Mouse (Mus musculus) testis, postnatal 14 days (tissue): Measurements from ENCODE around the gene Ppm1m.

ENCODE experiments used
- DNase-seq: peaks from one replicate; pipeline ENCODE4 v3.0.0; 2021; ENCODE audit warnings: low spot score

Gene Ppm1m

DNA sequence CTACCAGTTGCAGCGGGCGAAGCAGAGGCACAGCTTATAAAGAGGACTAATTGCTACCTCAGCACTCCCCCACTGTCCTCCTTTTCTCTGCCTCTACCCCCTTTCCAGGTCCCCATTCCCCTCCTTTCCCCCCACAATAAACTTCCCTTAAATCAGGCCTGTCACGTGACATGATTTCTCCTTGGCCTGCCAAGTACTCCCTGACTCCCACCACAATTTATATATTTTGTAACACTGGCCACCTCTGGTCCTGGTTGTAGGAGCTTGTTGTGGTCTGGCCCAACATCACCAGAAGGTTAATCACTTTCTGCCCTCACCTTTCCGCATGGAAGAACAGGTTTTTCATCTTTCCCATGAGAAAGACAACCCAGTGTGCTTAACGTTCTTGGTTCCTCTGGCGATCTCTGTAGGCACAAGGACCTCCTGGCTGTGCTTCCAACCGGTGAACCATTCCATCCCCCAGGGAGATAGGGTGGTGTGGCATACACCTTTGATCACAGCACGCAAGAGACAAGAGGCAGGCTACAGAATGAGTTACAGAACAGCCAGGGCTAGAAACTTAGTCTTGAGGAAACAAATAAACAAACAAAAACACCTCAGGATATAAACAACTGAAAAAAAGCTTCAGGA lies 21.5 kb upstream of the Ppm1m start:
- no peak for DNase-seq

DNA sequence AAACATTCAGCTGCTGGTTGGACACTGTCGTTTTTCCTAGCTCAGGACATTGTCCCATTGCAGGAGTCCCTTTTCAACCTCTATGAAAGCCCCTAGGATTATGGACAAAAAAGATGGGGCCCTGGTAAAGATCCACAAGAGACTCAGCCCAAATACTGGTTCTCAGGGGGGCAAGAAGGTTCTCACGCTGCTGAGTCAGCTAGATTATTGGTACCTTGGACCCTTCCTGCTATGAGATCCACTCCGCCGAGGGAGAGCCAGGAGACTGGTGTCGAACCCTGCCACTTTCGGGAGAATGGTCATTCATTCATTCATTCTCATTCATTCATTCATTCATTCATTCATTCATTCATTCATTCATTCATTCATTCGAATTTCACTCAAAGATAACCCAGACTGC lies 17.4 kb upstream of the Ppm1m start:
- DNase-seq, result no peak

DNA sequence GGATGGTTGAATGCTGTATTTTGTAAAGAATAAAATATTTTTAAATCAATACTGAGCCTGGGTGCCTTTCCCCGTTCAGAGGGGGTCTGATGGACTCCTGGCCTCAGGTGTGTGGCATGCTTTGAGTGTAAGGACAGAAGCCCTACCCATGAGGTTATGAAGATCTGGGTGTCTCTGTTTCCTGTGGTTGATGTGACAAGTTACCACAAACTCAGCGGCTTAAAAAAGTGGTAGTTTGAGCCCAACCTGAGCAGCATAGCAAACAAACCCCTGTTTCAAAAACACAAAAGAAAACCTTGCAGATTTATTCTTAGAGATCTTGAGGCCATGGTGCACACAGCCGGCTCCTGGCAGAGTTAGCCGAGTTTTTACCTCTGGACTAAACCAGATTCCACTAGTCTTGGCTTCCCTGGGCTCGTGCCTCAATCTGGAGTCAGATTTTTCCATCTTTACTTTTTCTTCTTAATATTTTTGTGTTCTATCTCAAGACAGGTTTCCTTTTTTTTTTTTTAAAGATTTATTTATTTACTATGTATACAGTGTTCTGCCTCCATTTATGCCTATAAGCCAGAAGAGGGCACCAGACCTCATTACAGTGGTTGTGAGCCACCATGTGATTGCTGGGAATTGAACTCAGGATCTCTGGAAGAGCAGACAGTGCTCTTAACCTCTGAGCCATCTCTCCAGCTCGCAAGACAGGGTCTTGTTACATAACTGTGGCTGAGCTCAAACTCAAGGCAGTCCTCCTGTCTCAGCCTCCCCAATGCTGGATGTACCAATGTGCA lies 16.0 kb upstream of the Ppm1m start:
- DNase-seq, result no peak

GRCm38 (mm10) chr9:106212594-106212981 lies 13.0 kb upstream of the Ppm1m start:
- DNase-seq, result no peak

DNA sequence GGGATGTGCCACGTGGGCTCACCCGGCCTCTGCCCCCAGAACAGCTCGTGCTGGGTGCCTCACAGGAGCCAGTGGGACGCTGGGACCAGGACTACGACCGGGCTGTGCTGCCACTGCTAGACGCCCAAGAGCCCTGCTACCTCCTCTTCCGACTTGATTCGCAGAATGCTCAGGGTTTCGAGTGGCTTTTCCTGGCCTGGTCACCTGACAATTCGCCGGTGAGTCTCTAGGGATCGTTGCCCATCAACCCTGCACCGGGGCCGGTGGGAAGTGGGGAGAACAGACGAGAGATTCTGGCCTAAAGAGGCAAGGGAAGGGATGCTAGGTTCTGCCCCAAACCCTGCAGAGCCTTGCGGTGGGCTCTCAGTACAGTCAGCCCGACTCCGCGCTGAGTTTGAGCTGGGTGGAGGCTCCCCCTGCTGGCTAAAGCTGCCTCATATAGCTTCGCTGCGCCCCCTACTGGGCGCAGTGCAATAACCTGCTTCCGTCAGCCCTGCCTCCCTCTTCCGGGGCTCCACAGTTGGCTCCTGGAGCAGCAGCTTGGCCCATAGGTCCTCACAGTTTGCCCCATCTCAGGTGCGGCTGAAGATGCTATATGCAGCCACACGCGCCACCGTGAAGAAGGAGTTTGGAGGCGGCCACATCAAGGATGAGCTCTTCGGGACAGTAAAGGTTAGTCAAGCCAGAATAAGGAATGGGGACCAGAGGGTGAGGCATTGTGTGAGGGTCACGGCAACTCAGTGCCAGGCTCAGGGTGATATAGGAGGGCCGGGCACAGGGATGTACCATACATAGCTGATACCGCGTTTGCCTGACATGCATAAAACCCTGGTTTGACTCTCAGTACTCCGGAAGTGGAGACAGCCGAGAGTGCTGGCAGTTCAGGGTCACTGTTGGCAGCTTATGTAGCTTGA lies 12.4 kb upstream of the Ppm1m start:
- DNase-seq, result peak; percentile 85

DNA sequence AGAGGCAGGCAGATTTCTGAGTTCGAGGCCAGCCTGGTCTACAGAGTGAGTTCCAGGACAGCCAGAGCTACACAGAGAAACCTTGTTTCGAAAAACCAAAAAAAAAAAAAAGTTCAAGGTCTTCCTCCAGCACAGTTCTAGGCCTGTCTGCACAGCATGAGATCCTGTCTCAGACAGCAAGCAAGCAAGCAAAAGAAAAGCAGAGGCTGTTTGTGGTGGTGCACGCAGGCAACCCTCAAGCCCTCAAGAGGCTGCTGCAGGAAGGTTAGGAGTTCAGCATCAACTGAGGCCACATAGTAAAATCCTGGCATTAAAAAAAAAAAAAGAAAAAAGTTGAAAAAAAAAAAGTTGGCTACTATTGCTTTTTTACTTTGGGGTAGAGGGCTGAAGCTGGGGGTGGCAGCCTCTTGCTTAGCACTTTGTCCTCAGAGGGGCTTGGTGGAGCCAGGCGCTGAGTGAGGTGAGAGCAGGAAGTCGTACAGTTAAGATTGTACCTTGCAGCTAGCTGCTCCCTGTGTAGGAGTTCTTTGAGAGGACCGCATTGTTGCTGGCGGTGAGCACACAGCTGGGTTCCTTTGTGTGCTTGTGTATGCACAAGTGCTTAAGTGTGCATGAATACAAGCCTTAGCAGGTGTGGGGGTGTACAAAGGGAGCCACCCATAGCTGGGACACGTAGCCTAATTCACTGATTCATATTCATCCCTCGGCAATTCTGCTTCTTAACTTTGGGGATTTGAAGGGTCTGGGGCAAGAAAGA lies 11.5 kb upstream of the Ppm1m start:
- DNase-seq, result no peak

DNA sequence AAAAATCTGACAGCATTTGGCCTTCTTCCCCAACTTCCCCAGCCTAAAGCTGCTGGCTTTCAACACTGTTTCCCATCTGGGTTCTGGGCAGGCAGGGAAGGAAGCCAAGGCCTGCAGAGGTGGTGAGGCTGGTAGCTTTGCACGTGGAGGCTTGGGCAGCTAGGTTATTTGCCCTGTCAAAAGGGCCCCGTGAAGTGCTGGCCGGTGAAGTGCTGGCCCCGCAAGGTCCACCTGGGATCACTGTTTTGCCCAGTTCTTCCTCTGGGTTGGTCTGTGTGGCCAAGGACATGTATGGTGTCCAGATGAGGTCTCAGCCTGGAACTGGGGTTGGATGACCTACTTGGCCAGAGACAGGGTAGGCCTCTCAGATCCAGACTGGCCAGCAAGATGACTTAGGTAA lies 10.4 kb upstream of the Ppm1m start:
- no peak for DNase-seq

DNA sequence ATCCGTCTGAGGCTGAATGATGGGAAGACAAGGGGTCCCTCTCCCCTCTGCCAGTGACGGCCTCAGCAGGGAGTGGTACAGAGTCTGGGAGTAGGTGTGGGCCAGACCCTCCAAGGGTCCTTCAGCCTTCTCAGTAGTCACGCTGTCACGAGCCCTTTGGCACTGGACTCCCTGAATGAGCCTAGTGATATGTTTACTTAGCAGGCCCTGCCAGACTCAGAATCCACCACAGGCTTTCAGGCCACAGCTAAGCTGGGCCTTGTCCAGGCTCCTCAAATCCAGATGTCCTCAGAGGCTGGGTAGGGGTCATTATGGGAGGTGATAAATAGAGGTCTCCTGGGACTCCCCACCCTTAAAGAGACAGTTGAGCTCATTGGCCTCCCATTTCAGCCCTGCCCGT lies 8.6 kb upstream of the Ppm1m start:
- no peak for DNase-seq

GRCm38 (mm10) chr9:106206515-106206914 lies 7.0 kb upstream of the Ppm1m start:
- DNase-seq, result no peak

DNA sequence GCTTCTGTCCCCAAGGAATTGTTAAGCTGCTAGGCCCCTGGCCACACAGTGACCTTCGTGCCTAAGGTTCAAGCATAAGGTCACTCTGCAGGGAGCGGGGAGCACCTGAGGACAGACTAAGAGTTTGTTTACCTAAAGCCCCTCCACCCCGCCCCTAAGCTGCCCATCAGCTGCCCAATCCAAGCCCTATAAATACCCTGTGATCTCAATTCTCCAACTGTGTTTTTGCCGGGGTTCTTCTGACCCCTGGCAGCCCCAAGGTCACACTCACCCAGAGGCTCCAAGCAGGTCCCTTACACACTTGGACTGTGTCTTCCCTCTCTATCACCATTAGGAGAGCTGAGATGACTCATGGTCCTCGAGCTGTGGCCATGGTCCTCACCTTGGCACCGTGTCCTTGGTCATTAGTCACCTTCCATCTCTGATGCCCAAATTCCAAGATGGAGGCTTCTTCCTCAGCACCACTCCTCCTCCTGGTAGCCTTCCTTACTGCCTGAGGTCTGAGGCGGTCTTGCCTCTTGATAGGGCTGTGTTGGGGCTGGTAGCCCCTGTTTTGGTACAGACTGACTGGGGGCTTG lies 6.3 kb upstream of the Ppm1m start:
- DNase-seq, result no peak

DNA sequence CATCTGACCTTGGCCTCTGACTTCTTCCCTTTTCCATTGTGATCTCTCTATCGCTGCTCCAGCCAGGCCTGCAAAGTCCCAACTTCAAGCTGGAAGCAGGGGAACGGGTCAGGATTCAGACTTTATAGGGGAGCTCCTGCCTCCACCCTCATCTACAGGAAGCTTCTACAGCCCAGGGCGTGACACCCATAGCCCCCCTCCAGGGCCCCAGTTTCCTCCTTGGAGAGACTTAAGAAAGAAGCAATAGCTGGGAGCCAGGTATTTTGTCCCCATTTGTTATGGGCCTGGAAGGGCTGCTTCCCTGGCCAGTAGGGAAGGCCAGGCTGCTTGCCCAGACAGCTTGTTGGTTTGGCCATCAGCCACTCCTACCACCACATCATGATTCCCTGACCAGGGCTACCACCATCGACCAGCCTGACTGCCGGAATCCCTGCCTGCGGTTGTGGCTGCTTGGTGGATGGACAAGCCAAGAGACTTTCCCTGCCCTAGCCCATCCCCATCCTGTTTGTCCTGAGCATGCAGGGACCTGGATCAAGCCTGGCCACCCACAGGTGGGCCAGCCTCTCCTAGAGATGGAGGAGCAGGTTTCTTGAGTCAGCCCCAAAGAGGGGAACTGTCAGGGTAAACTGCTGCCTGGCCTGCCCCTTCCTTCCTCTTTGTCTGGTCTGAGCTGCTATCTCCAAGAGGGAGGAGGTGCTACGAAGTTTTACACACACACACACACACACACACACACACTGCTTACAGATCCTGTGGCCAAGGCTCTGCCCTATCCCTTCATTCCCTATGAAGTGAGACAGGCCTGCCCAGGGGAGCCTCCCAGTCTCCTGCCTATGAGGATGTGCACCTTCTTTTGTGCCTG lies 4.7 kb upstream of the Ppm1m start:
- peak; percentile 4 for DNase-seq

- DNase-seq, result peak; percentile 88
These were observed 3.5 kb upstream of the Ppm1m start, which contains the start of gene Twf2 for GRCm38 (mm10) chr9:106202819-106203636. Gene Twf2 (plus strand): TSS chr9:106203108.

DNA sequence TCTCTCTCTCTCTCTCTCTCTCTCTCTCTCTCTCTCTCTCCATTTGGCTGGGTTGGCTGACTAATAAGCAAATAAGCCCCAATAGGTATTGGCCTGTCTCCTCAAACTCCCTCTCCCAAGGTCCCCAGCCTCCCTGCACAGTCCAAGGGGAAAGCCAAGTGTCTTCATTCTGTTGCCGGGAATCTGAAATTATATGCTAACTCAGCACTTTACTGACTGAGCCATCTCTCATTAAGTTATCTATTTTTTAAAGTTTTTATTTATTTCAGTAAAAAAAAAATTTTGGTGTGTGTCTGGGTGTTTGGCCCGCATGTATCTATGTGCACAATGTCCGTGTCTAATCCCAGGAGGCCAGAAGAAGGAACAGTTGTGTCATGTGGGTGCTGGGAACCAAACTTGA lies 2.3 kb upstream of the Ppm1m start:
- DNase-seq, result no peak

- DNase-seq, result peak; percentile 73
These were observed 536 bp downstream of the Ppm1m start for GRCm38 (mm10) chr9:106198962-106199458.

- no peak for DNase-seq
These were observed 1.8 kb downstream of the Ppm1m start for GRCm38 (mm10) chr9:106197732-106198131.

- DNase-seq, result no peak
These were observed 2.3 kb downstream of the Ppm1m start for GRCm38 (mm10) chr9:106197081-106197713.

DNA sequence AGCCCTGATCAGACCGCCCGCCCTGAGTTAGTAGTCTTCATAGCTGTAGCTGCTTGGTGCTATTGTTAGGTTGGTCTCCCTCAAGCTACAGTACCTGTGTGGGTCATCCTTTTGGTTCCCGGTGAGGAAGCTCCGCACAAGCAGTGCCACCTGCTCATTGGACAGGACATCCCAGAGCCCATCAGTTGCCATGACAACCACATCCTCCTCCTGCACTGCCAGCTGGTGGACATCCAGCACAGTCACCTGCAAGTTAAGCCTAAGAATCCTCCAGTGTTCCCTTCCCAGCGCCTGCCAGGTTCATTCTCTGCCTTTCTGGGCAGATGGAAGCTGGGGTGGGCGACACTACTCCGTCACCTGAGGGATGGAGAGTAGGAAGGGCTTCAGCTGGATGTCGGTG lies 3.9 kb downstream of the Ppm1m start:
- no peak for DNase-seq

GRCm38 (mm10) chr9:106193930-106194807 lies 5.4 kb downstream of the Ppm1m start:
- peak; percentile 58 for DNase-seq
